In the genomic region with DNA sequence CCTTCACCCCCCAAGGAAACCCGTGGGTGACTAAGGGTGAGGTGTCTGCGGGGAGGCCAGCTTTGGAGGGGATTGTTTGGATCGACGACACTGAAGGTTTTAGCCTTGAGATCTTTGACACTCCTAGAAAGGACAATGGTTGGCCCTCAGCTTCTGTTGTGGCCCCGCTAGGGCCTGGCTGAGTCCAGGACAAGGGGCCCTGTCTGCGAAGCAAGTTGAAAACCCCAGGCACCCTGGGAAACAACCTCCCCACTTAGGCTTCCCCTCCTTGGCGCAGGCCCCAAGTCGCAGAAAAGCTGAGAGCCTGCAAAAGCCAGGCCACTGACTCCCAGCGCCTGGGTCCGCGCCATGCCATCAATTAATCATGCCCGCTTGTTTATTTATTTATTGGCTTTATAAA, we compare ENCODE assay signal across 7 mouse cellular contexts. TPM values are rescaled to one million over a fixed set of nuclear protein-coding genes. Genes with fewer than 3 reads are reported as not detected.
DNase-seq lines count a peak whose midpoint lies in the region; ATAC-seq and TF ChIP-seq lines count a peak whose summit lies in the region.

TSS of gene Atp2b2 (minus strand) at position 282 of the 400 bp plus-strand sequence.

- DNase-seq in left cerebral cortex, adult 2 months (ENCODE audit: extremely low spot score in 1 of 2, low spot score in 2 of 2): no peak
- DNase-seq in left cerebral cortex, adult 9 months (ENCODE audit: low spot score in 2 of 2): no peak
- DNase-seq in cerebellum, postnatal 25 days: peak; percentile 62 to 67
- DNase-seq in ovary, postnatal 10 days (ENCODE audit: low spot score): no peak

- H3K9ac ChIP-seq in hindbrain, embryonic 15.5 days: peak within 1 kb of the TSS; percentile 63
- H3K9ac ChIP-seq in midbrain, embryonic 13.5 days (replicated peaks): peak within 1 kb of the TSS; percentile 77

- peak within 1 kb of the TSS; percentile 83 for H3K4me3 ChIP-seq in left cerebral cortex, adult 2 months
- peak within 1 kb of the TSS; percentile 62 for H3K4me3 ChIP-seq in hindbrain, embryonic 15.5 days
- peak within 1 kb of the TSS; percentile 59 for H3K4me3 ChIP-seq in midbrain, embryonic 13.5 days (replicated peaks)

- H3K4me1 ChIP-seq in hindbrain, embryonic 15.5 days (replicated peaks): peaks cover 12% of the 10 kb centered on the region
- H3K4me1 ChIP-seq in midbrain, embryonic 13.5 days (replicated peaks): peaks cover 7% of the 10 kb centered on the region

- no peaks in the 10 kb centered on the region for H3K9me3 ChIP-seq in hindbrain, embryonic 15.5 days
- no peaks in the 10 kb centered on the region for H3K9me3 ChIP-seq in midbrain, embryonic 13.5 days

- peak; percentile 37; the same call in 1 of the 2 replicates for ATAC-seq in hindbrain, embryonic 15.5 days (ENCODE audit: low FRiP score, low read depth)
- peak; percentile 44 for ATAC-seq in midbrain, embryonic 13.5 days
- ATAC-seq in frontal cortex, adult (ENCODE audit: low TSS enrichment): no peak

- peak within 1 kb of the TSS; percentile 99 for H3K27ac ChIP-seq in left cerebral cortex, adult 2 months
- peak within 1 kb of the TSS; percentile 37; the same call in 1 of the 2 replicates for H3K27ac ChIP-seq in hindbrain, embryonic 15.5 days (replicated peaks)
- H3K27ac ChIP-seq in midbrain, embryonic 13.5 days: no peak within 1 kb of the TSS

- WGBS in hindbrain, embryonic 15.5 days: 20% methylated on average over 12 of the region's 12 CpGs
- WGBS in midbrain, embryonic 13.5 days: 31% methylated on average over 12 of the region's 12 CpGs

- H3K4me2 ChIP-seq in hindbrain, embryonic 15.5 days: peak within 1 kb of the TSS; percentile 89
- H3K4me2 ChIP-seq in midbrain, embryonic 13.5 days (replicated peaks): peak within 1 kb of the TSS; percentile 89

- TF ChIP-seq CTCF in left cerebral cortex, adult 2 months (IDR thresholded peaks at IDR 0.05): no peak

- intact Hi-C loops in left cerebral cortex, adult 2 months (cut with DNase I): loop anchor here (2.0 kb wide), 1 partner anchor 52 kb away; no protein-coding TSS in a partner anchor

- H3K27me3 ChIP-seq in hindbrain, embryonic 15.5 days: peaks cover 7% of the 10 kb centered on the region
- H3K27me3 ChIP-seq in midbrain, embryonic 13.5 days: peaks cover 45% of the 10 kb centered on the region

- H3K36me3 ChIP-seq in hindbrain, embryonic 15.5 days: no peaks in the 10 kb centered on the region
- no peaks in the 10 kb centered on the region for H3K36me3 ChIP-seq in midbrain, embryonic 13.5 days

RNA-seq across cellular contexts. Expression of gene Atp2b2, which starts in this region (rescaled TPM):
- 100 to 1,000 TPM; 729 to 754 TPM for total RNA-seq in left cerebral cortex, adult 2 months (2021)
- 33.9 and 34.2 TPM in 2 replicates for polyA plus RNA-seq in hindbrain, embryonic 15.5 days (2015; fragmentation: Nextera tagmentation; extraction: Ambion mirVana)
- polyA plus RNA-seq in midbrain, embryonic 13.5 days (2015; fragmentation: Nextera tagmentation; extraction: Ambion mirVana): 13.4 and 13.5 TPM in 2 replicates

Comparison
In these comparisons a context has a peak if more than half of its experiments do, and no peak if none do; other contexts are left out.
1. DNase-seq: peak in cerebellum, postnatal 25 days (2 of 2); none in left cerebral cortex, adult 2 months (0 of 2), left cerebral cortex, adult 9 months (0 of 2) and ovary, postnatal 10 days (single experiment).
2. Peak in every context shown above with its lines, with median percentiles within 50 percentile points of each other: H3K4me3 ChIP-seq.